Mouse (Mus musculus): Measurements from ENCODE around the gene Psmb6. TPM values are rescaled to one million over a fixed set of nuclear protein-coding genes. Genes with fewer than 3 reads are reported as not detected.
A peak's percentile ranks its signal among the peaks of the same experiment; 100 is the strongest.
"Not testable (repeated sequence)": the region's sequence is repeated elsewhere in the genome, so short reads cannot be mapped to it uniquely, and the experiment has no call there.

Gene Psmb6
- polyA plus RNA-seq, 1 experiment from 2014 or later = 761 TPM

DNA sequence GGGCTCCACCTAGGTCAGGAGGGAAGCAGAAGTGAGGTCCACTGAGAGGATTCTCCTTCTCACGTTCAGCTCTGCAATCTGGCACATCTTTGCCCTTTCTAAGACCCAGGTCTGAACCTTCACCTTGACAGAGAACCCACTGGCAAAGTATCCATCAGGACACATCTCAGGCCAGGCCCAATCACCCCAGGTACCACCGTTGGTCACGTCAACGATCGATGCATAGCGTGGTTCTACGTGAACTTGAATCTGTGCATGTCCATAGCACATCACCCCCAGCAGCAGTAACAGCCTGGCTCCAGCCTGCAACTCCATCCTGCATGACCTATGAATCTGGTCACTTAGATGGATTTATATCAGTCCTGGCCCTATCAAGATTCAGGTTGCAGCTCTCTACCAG is 10.9 kb upstream of the Psmb6 start, which contains the start of gene Vmo1:
TSS of gene Vmo1 (minus strand) at position 329 of the 400 bp plus-strand sequence.
- peaks cover 3% of the 10 kb centered on the region; the same call in 1 of the 2 replicates for H3K4me1 ChIP-seq (ENCODE audit: control insufficient read depth, insufficient read depth, low read length)
- H3K4me2 ChIP-seq (replicated peaks; ENCODE audit: low read depth, low read length) = no peak within 1 kb of the TSS
- H3K4me3 ChIP-seq (ENCODE audit: low read depth, low read length) = no peak within 1 kb of the TSS
- WGBS = 85% methylated on average over 7 of the region's 7 CpGs
- no peak within 1 kb of the TSS for H3K27ac ChIP-seq (ENCODE audit: low read length)
- no peaks in the 10 kb centered on the region for H3K9me3 ChIP-seq (ENCODE audit: control insufficient read depth, low read depth, low read length)
- H3K27me3 ChIP-seq (ENCODE audit: control insufficient read depth, insufficient read depth, low read length) = no peaks in the 10 kb centered on the region
- H3K36me3 ChIP-seq (ENCODE audit: control insufficient read depth, insufficient read depth, low read length) = no peaks in the 10 kb centered on the region
- ATAC-seq (ENCODE audit: insufficient number of reproducible peaks, insufficient read depth, low FRiP score, low read depth) = no peak
- no peak within 1 kb of the TSS for H3K9ac ChIP-seq (replicated peaks; ENCODE audit: low read depth, low read length)

DNA sequence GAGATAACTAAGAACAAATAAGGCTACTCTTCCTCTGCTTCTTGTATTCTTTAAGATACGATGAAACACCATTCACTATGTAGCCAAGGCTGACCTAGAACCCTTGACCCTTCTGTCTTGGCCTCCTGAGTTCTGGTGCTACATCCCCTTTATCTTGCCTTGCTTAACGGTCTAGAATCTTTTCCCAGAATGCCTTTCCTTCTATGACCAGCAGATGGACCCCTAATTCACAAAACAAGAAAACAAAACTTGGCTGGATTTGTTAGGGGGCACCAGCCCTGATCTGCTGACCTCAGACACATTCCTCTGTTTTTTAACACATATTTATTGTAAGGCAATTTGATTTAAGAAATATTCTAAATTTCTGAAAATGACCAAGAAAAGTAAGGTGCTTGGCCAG is 8.8 kb upstream of the Psmb6 start:
- H3K27ac ChIP-seq (ENCODE audit: low read length) = no peak overlapping the region
- H3K27me3 ChIP-seq (ENCODE audit: control insufficient read depth, insufficient read depth, low read length) = no peaks in the 10 kb centered on the region
- no peaks in the 10 kb centered on the region for H3K9me3 ChIP-seq (ENCODE audit: control insufficient read depth, low read depth, low read length)
- H3K9ac ChIP-seq (replicated peaks; ENCODE audit: low read depth, low read length) = no peak overlapping the region
- ATAC-seq (ENCODE audit: insufficient number of reproducible peaks, insufficient read depth, low FRiP score, low read depth) = no peak
- 0 out of 2 replicates have a peak, but pooled peaks cover 5% of the 10 kb centered on the region for H3K4me1 ChIP-seq (ENCODE audit: control insufficient read depth, insufficient read depth, low read length)
- H3K4me3 ChIP-seq (ENCODE audit: low read depth, low read length) = no peak overlapping the region
- WGBS = 23% methylated on average over 2 of the region's 2 CpGs
- H3K4me2 ChIP-seq (replicated peaks; ENCODE audit: low read depth, low read length) = no peak overlapping the region
- no peaks in the 10 kb centered on the region for H3K36me3 ChIP-seq (ENCODE audit: control insufficient read depth, insufficient read depth, low read length)

DNA sequence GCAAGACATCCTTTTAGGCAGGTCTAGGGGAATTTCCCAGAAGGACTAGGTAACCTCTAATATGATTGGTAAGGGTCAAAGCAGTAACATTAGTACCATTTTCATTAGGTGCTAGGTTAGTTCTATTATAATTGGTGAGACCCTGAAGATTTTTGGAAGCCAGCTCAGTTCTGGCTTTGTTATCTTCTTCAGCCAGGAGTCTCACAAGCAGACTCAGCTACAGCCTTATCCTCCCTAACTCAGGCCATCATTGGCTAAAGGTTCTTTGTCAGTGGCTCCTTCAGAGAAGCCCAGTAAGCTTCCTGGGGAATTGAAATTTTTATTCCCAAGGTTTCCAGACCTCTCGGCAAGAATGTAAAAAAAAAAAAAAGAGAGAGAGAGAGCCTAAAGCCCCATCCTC is 6.7 kb upstream of the Psmb6 start:
- ATAC-seq (ENCODE audit: insufficient number of reproducible peaks, insufficient read depth, low FRiP score, low read depth) = no peak
- 47% methylated on average over 1 of the region's 1 CpGs for WGBS
- Histone ChIP-seq H3K4me1 (ENCODE audit: control insufficient read depth, insufficient read depth, low read length) (0 out of 2 replicates have a peak, but pooled peaks cover 5% of the 10 kb centered on the region), H3K9ac (replicated peaks; ENCODE audit: low read depth, low read length) (no peak overlapping the region), H3K27ac (ENCODE audit: low read length) (no peak overlapping the region), H3K27me3 (ENCODE audit: control insufficient read depth, insufficient read depth, low read length) (no peaks in the 10 kb centered on the region), H3K4me3 (ENCODE audit: low read depth, low read length) (no peak overlapping the region), H3K4me2 (replicated peaks; ENCODE audit: low read depth, low read length) (no peak overlapping the region), H3K36me3 (ENCODE audit: control insufficient read depth, insufficient read depth, low read length) (no peaks in the 10 kb centered on the region), H3K9me3 (ENCODE audit: control insufficient read depth, low read depth, low read length) (no peaks in the 10 kb centered on the region)

DNA sequence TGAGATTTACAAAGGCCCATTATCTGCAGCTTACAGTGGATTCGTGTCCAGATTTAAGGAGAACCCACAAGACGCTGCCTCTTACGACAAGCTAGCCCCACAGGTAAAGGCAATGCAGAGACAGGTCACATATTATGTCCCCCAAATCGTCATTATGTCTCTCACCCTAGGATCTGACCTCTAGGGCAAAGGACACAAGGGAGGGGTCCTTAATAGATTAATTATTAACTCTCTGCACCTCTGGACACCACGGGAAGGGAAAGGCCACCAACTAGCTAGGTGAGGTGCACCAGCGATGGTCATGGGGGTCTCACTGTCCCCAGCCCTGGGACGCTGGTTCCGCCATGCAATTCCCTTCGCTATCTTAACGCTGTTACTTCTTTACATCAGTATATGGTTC is 6.2 kb upstream of the Psmb6 start, which contains the start of gene Gltpd2:
TSS of gene Gltpd2 (plus strand) at position 274 of the 400 bp plus-strand sequence.
- H3K27ac ChIP-seq (ENCODE audit: low read length) = peak within 1 kb of the TSS; percentile 71
- peak within 1 kb of the TSS; percentile 60 for H3K4me2 ChIP-seq (replicated peaks; ENCODE audit: low read depth, low read length)

DNA sequence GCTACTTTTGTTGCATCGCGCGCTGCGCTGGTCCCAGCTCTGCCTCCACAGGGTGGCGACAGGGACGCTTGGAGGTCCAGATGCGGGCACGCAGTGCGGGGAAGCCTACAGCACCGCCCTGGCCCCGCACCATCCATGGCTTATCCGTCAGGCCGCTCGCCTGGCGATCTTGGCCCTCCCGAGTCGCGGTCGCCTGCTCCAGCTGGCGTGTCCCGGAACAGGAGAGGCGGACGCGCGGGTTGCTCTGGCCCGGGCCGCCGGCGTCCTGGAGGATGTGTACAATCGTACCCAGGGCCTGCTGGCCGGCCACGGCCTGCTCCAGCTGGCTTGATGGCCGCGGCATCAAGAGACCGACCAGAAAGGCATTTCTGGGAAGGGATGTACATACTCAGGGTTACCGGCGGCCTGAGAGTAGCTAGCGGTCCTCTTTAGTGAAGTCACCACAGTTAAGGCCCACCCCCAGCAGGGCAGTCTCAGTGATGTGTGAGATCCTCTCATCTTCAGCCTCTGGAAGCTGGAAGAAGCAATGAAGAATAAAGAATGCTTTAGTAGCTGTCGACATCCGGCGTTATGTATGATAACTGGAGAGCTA is 4.9 kb upstream of the Psmb6 start:
- Histone ChIP-seq H3K36me3 (ENCODE audit: control insufficient read depth, insufficient read depth, low read length) (no peaks in the 10 kb centered on the region), H3K4me2 (replicated peaks; ENCODE audit: low read depth, low read length) (peak overlapping the region; percentile 60), H3K4me1 (ENCODE audit: control insufficient read depth, insufficient read depth, low read length) (0 out of 2 replicates have a peak, but pooled peaks cover 5% of the 10 kb centered on the region), H3K9ac (replicated peaks; ENCODE audit: low read depth, low read length) (peak overlapping the region; percentile 46), H3K9me3 (ENCODE audit: control insufficient read depth, low read depth, low read length) (no peaks in the 10 kb centered on the region), H3K4me3 (ENCODE audit: low read depth, low read length) (peak overlapping the region; percentile 33), H3K27ac (ENCODE audit: low read length) (peak overlapping the region; percentile 71), H3K27me3 (ENCODE audit: control insufficient read depth, insufficient read depth, low read length) (no peaks in the 10 kb centered on the region)
- ATAC-seq (ENCODE audit: insufficient number of reproducible peaks, insufficient read depth, low FRiP score, low read depth) = peak; percentile 46; the same call in 1 of the 2 replicates
- 10% methylated on average over 41 of the region's 41 CpGs for WGBS

More for the DNA sequence above, 6.2 kb upstream of the Psmb6 start, which contains the start of gene Gltpd2:
- Histone ChIP-seq H3K36me3 (ENCODE audit: control insufficient read depth, insufficient read depth, low read length) (no peaks in the 10 kb centered on the region), H3K27me3 (ENCODE audit: control insufficient read depth, insufficient read depth, low read length) (no peaks in the 10 kb centered on the region), H3K9me3 (ENCODE audit: control insufficient read depth, low read depth, low read length) (no peaks in the 10 kb centered on the region), H3K4me1 (ENCODE audit: control insufficient read depth, insufficient read depth, low read length) (0 out of 2 replicates have a peak, but pooled peaks cover 5% of the 10 kb centered on the region), H3K4me3 (ENCODE audit: low read depth, low read length) (peak within 1 kb of the TSS; percentile 33), H3K9ac (replicated peaks; ENCODE audit: low read depth, low read length) (peak within 1 kb of the TSS; percentile 46)
- ATAC-seq (ENCODE audit: insufficient number of reproducible peaks, insufficient read depth, low FRiP score, low read depth) = no peak
- whole genome bisulfite sequencing = 73% methylated on average over 10 of the region's 10 CpGs

- WGBS = 86% methylated on average over 8 of the region's 8 CpGs
- H3K4me3 ChIP-seq (ENCODE audit: low read depth, low read length); H3K9me3 ChIP-seq (ENCODE audit: control insufficient read depth, low read depth, low read length); H3K27me3 ChIP-seq (ENCODE audit: control insufficient read depth, insufficient read depth, low read length); ATAC-seq (ENCODE audit: insufficient number of reproducible peaks, insufficient read depth, low FRiP score, low read depth); H3K9ac ChIP-seq (replicated peaks; ENCODE audit: low read depth, low read length); H3K27ac ChIP-seq (ENCODE audit: low read length); H3K4me2 ChIP-seq (replicated peaks; ENCODE audit: low read depth, low read length): not testable (repeated sequence)
- H3K4me1 ChIP-seq (ENCODE audit: control insufficient read depth, insufficient read depth, low read length) = peaks cover 11% of the 10 kb centered on the region; the same call in 1 of the 2 replicates
- H3K36me3 ChIP-seq (ENCODE audit: control insufficient read depth, insufficient read depth, low read length) = peaks cover 21% of the 10 kb centered on the region
Observed at GRCm38 (mm10) chr11:70523306-70523989, 1.7 kb upstream of the Psmb6 start.

GRCm38 (mm10) chr11:70524782-70525181 is 385 bp upstream of the Psmb6 start:
- H3K9ac ChIP-seq (replicated peaks; ENCODE audit: low read depth, low read length) = no peak overlapping the region
- peaks cover 9% of the 10 kb centered on the region; the same call in 1 of the 2 replicates for H3K4me1 ChIP-seq (ENCODE audit: control insufficient read depth, insufficient read depth, low read length)
- peak overlapping the region; percentile 69 for H3K4me3 ChIP-seq (ENCODE audit: low read depth, low read length)
- WGBS = 4% methylated on average over 8 of the region's 8 CpGs
- H3K36me3 ChIP-seq (ENCODE audit: control insufficient read depth, insufficient read depth, low read length) = peaks cover 21% of the 10 kb centered on the region
- no peak overlapping the region for H3K27ac ChIP-seq (ENCODE audit: low read length)
- no peaks in the 10 kb centered on the region for H3K9me3 ChIP-seq (ENCODE audit: control insufficient read depth, low read depth, low read length)
- no peaks in the 10 kb centered on the region for H3K27me3 ChIP-seq (ENCODE audit: control insufficient read depth, insufficient read depth, low read length)
- ATAC-seq (ENCODE audit: insufficient number of reproducible peaks, insufficient read depth, low FRiP score, low read depth) = no peak
- peak overlapping the region; percentile 43 for H3K4me2 ChIP-seq (replicated peaks; ENCODE audit: low read depth, low read length)

- WGBS = 2% methylated on average over 12 of the region's 12 CpGs
- H3K27ac ChIP-seq (ENCODE audit: low read length) = peak overlapping the region; percentile 11; the same call in 1 of the 2 replicates
- H3K4me3 ChIP-seq (ENCODE audit: low read depth, low read length) = peak overlapping the region; percentile 69
- H3K4me1 ChIP-seq (ENCODE audit: control insufficient read depth, insufficient read depth, low read length) = peaks cover 6% of the 10 kb centered on the region; the same call in 1 of the 2 replicates
- H3K27me3 ChIP-seq (ENCODE audit: control insufficient read depth, insufficient read depth, low read length) = no peaks in the 10 kb centered on the region
- H3K36me3 ChIP-seq (ENCODE audit: control insufficient read depth, insufficient read depth, low read length) = peaks cover 21% of the 10 kb centered on the region
- H3K9me3 ChIP-seq (ENCODE audit: control insufficient read depth, low read depth, low read length) = no peaks in the 10 kb centered on the region
- peak overlapping the region; percentile 63 for H3K9ac ChIP-seq (replicated peaks; ENCODE audit: low read depth, low read length)
- peak overlapping the region; percentile 79 for H3K4me2 ChIP-seq (replicated peaks; ENCODE audit: low read depth, low read length)
- ATAC-seq (ENCODE audit: insufficient number of reproducible peaks, insufficient read depth, low FRiP score, low read depth) = peak; percentile 40; the same call in 1 of the 2 replicates
Observed at GRCm38 (mm10) chr11:70525726-70526125, 559 bp downstream of the Psmb6 start.
